Mouse (Mus musculus) testis, adult 2 months (tissue): ENCODE results near the gene Slc39a2. TPM values are rescaled to one million over a fixed set of nuclear protein-coding genes. Genes with fewer than 3 reads are reported as not detected.

ENCODE experiments used
- H3K27ac ChIP-seq: fragments of 200-500 bp; 2 replicates; pipeline ENCODE4 v1.5.1; 2012; ENCODE audit warnings: low read depth, low read length; ENCODE audit not compliant: control insufficient read depth, insufficient read depth
- H3K27me3 ChIP-seq: fragments of 200-500 bp; 2 replicates; pipeline ENCODE4 v1.6.1; 2012; ENCODE audit warnings: mild to moderate bottlenecking, low read length, moderate library complexity; ENCODE audit not compliant: control insufficient read depth, insufficient read depth
- H3K36me3 ChIP-seq: fragments of 200-500 bp; 2 replicates; pipeline ENCODE4 v1.6.1; 2012; ENCODE audit warnings: mild to moderate bottlenecking, low read length; ENCODE audit not compliant: control insufficient read depth, insufficient read depth
- H3K4me1 ChIP-seq: fragments of 200-500 bp; 2 replicates; pipeline ENCODE4 v1.6.1; 2012; ENCODE audit warnings: low read length; ENCODE audit not compliant: control insufficient read depth, insufficient read depth
- H3K4me3 ChIP-seq: fragments of 200-500 bp; 2 replicates; pipeline ENCODE4 v1.5.1; 2012; ENCODE audit warnings: low read depth, mild to moderate bottlenecking, low read length, moderate library complexity, mixed read lengths; ENCODE audit not compliant: control insufficient read depth
- CTCF ChIP-seq: fragments of 200-500 bp; IDR thresholded peaks from 2 replicates; pipeline ENCODE4 v1.5.1; 2012; ENCODE audit warnings: low read depth, mild to moderate bottlenecking, inconsistent platforms, low read length, moderate library complexity; ENCODE audit not compliant: control insufficient read depth, insufficient read depth, insufficient replicate concordance
- POLR2A ChIP-seq: fragments of 200-500 bp; IDR thresholded peaks from 2 replicates; pipeline ENCODE4 v1.6.1; 2012; ENCODE audit warnings: low read depth, mild to moderate bottlenecking, inconsistent platforms, low read length, moderate library complexity; ENCODE audit not compliant: control insufficient read depth
- polyA plus RNA-seq: library from polyadenylated mRNA; depleted of rRNA; stranded (reverse); fragments of >200 nt; gene quantifications from 2 replicates; pipeline ENCODE4 v1.2.3, GENCODE M21; 2012

Slc39a2 gene
- polyA plus RNA-seq, 1 experiment = 0.30 TPM

- no peaks in the 10 kb centered on the region for H3K27me3 ChIP-seq
- no peak overlapping the region for H3K27ac ChIP-seq
- TF ChIP-seq POLR2A = no peak
- no peak for TF ChIP-seq CTCF
- H3K36me3 ChIP-seq = no peaks in the 10 kb centered on the region
- H3K4me3 ChIP-seq = no peak overlapping the region
- peaks cover 2% of the 10 kb centered on the region for H3K4me1 ChIP-seq
Measured at GRCm38 (mm10) chr14:51893094-51893794, 555 bp downstream of the Slc39a2 start.

- H3K27me3 ChIP-seq = no peaks in the 10 kb centered on the region
- no peaks in the 10 kb centered on the region for H3K36me3 ChIP-seq
- no peak overlapping the region for H3K27ac ChIP-seq
- H3K4me3 ChIP-seq = peak overlapping the region; percentile 37
- peaks cover 2% of the 10 kb centered on the region for H3K4me1 ChIP-seq
- no peak for TF ChIP-seq CTCF
- no peak for TF ChIP-seq POLR2A
Measured at GRCm38 (mm10) chr14:51893809-51894208, 1.1 kb downstream of the Slc39a2 start.

- H3K4me3 ChIP-seq = no peak overlapping the region; the same call in 1 of the 2 replicates
- no peak overlapping the region for H3K27ac ChIP-seq
- no peaks in the 10 kb centered on the region for H3K27me3 ChIP-seq
- H3K4me1 ChIP-seq = peaks cover 2% of the 10 kb centered on the region
- H3K36me3 ChIP-seq = no peaks in the 10 kb centered on the region
- TF ChIP-seq POLR2A = no peak
- TF ChIP-seq CTCF = no peak
Measured at GRCm38 (mm10) chr14:51895071-51895470, 2.4 kb downstream of the Slc39a2 start.

- Histone ChIP-seq H3K27me3 (no peaks in the 10 kb centered on the region), H3K27ac (no peak overlapping the region), H3K4me3 (no peak overlapping the region), H3K4me1 (peaks cover 2% of the 10 kb centered on the region), H3K36me3 (no peaks in the 10 kb centered on the region)
- no peak for TF ChIP-seq POLR2A
- no peak for TF ChIP-seq CTCF
Measured at GRCm38 (mm10) chr14:51896019-51896418, 3.3 kb downstream of the Slc39a2 start.

GRCm38 (mm10) chr14:51896539-51897170, 4.0 kb downstream of the Slc39a2 start:
- Histone ChIP-seq H3K27me3 (no peaks in the 10 kb centered on the region), H3K27ac (no peak overlapping the region), H3K4me3 (no peak overlapping the region), H3K4me1 (peaks cover 2% of the 10 kb centered on the region), H3K36me3 (no peaks in the 10 kb centered on the region)
- TF ChIP-seq CTCF (no peak), POLR2A (no peak)

- Histone ChIP-seq H3K27me3 (no peaks in the 10 kb centered on the region), H3K36me3 (no peaks in the 10 kb centered on the region), H3K4me3 (no peak overlapping the region), H3K4me1 (no peaks in the 10 kb centered on the region; the same call in 1 of the 2 replicates), H3K27ac (no peak overlapping the region)
- TF ChIP-seq CTCF (no peak), POLR2A (no peak)
Measured at GRCm38 (mm10) chr14:51899351-51899750, 6.7 kb downstream of the Slc39a2 start.

- Histone ChIP-seq H3K27ac (no peak overlapping the region), H3K27me3 (no peaks in the 10 kb centered on the region)
- peak; percentile 86 for TF ChIP-seq CTCF
- TF ChIP-seq POLR2A = no peak
Measured at GRCm38 (mm10) chr14:51902806-51903710, 10.4 kb downstream of the Slc39a2 start.

More at GRCm38 (mm10) chr14:51902806-51903710, 10.4 kb downstream of the Slc39a2 start:
- Histone ChIP-seq H3K36me3 (no peaks in the 10 kb centered on the region), H3K4me1 (no peaks in the 10 kb centered on the region), H3K4me3 (no peak overlapping the region)
